In genomic region chr2:119163135-119163534, GRCm38 (mm10) we compare ENCODE assay signal across 25 mouse cellular contexts. TPM values are rescaled to one million over a fixed set of nuclear protein-coding genes. Genes with fewer than 3 reads are reported as not detected.
DNase-seq lines count a peak whose midpoint lies in the region; ATAC-seq lines count a peak whose summit lies in the region.
"Had no signal": no experiment of that assay in that cellular context is flagged by ENCODE, and none has a peak within 500 bp of the region (broad histone marks: within the 10 kb centered on the region; RNA-seq: fewer than 3 reads in every experiment).

No protein-coding gene starts in this region.

- H3K36me3 ChIP-seq in liver, embryonic 15.5 days (replicated peaks): no peaks in the 10 kb centered on the region
- H3K36me3 ChIP-seq: embryonic facial prominence, embryonic 15.5 days; hindbrain, embryonic 15.5 days; limb, embryonic 10.5 days; midbrain, embryonic 13.5 days; neural tube, embryonic 12.5 days had no signal

- H3K4me3 ChIP-seq in liver, embryonic 15.5 days (replicated peaks): no peak overlapping the region
- H3K4me3 ChIP-seq: embryonic facial prominence, embryonic 15.5 days; gastrocnemius, adult 2 months; hindbrain, embryonic 15.5 days; left cerebral cortex, adult 2 months; limb, embryonic 10.5 days; midbrain, embryonic 13.5 days; neural tube, embryonic 12.5 days had no signal

- H3K9me3 ChIP-seq in liver, embryonic 15.5 days (replicated peaks): no peaks in the 10 kb centered on the region
- H3K9me3 ChIP-seq: embryonic facial prominence, embryonic 15.5 days; hindbrain, embryonic 15.5 days; limb, embryonic 10.5 days; midbrain, embryonic 13.5 days; neural tube, embryonic 12.5 days had no signal

- H3K4me2 ChIP-seq in liver, embryonic 15.5 days: peak overlapping the region; percentile 15; the same call in 1 of the 2 replicates
- H3K4me2 ChIP-seq: embryonic facial prominence, embryonic 15.5 days; hindbrain, embryonic 15.5 days; midbrain, embryonic 13.5 days; neural tube, embryonic 12.5 days had no signal

- DNase-seq in lung, postnatal 36 days: peak; percentile 13
- DNase-seq in lung, postnatal 4 days: no peak
- DNase-seq in left cerebral cortex, adult 8-10 months (ENCODE audit: low spot score in 2 of 2): no peak
- DNase-seq in kidney, postnatal 14 days: no peak
- no peak for DNase-seq in thymus, postnatal 4 days
- DNase-seq: adrenal gland, adult 8-10 months; B cell, adult 2 months; cerebellum, adult 9-11 months; gastrocnemius, adult 2 months; heart, adult 18-20 months; heart, postnatal 4 days; kidney, adult 18-20 months; kidney, postnatal 10 days; lung, adult 18-20 months; lung, postnatal 14 days had no signal

- 10% methylated on average over 3 of the region's 3 CpGs for WGBS in liver, embryonic 15.5 days (ENCODE audit: insufficient replicate concordance)

- peak; percentile 53 for ATAC-seq in common myeloid progenitor, adult 5-6 weeks (replicated peaks; ENCODE audit: low read depth, poor library complexity, severe bottlenecking)
- ATAC-seq in liver, embryonic 15.5 days (ENCODE audit: insufficient read depth): 0 out of 2 replicates have a peak, but pooled peaks have one; percentile 5
- ATAC-seq: midbrain, embryonic 13.5 days; Patski had no signal

- no peak overlapping the region for H3K27ac ChIP-seq in liver, embryonic 15.5 days (replicated peaks)
- H3K27ac ChIP-seq: embryonic facial prominence, embryonic 15.5 days; gastrocnemius, adult 2 months; hindbrain, embryonic 15.5 days; left cerebral cortex, adult 2 months; limb, embryonic 10.5 days; midbrain, embryonic 13.5 days; neural tube, embryonic 12.5 days had no signal

- H3K9ac ChIP-seq in liver, embryonic 15.5 days: no peak overlapping the region
- H3K9ac ChIP-seq: embryonic facial prominence, embryonic 15.5 days; hindbrain, embryonic 15.5 days; midbrain, embryonic 13.5 days; neural tube, embryonic 12.5 days had no signal

- peaks cover 52% of the 10 kb centered on the region for H3K27me3 ChIP-seq in liver, embryonic 15.5 days
- H3K27me3 ChIP-seq: Patski had no signal

- H3K4me1 ChIP-seq in liver, embryonic 15.5 days (replicated peaks): peaks cover 23% of the 10 kb centered on the region

RNA-seq across cellular contexts. Expression of gene Gchfr, which starts 4.4 kb away (rescaled TPM):
- total RNA-seq in common myeloid progenitor, adult 5-6 weeks (2017): not detected in 2 replicates
- polyA plus RNA-seq in liver, embryonic 15.5 days (2015; fragmentation: Nextera tagmentation; extraction: Ambion mirVana): 81.3 and 102 TPM in 2 replicates
- total RNA-seq in left cerebral cortex, adult 8-10 months (2022): not detected
- total RNA-seq: gastrocnemius, adult 2 months; left cerebral cortex, adult 2 months had no signal

RNA-seq across cellular contexts. Expression of gene Rmdn3, which starts 6.3 kb away (rescaled TPM):
- total RNA-seq in common myeloid progenitor, adult 5-6 weeks (2017): 38.4 and 44.1 TPM in 2 replicates
- 45.0 and 50.7 TPM in 2 replicates for polyA plus RNA-seq in liver, embryonic 15.5 days (2015; fragmentation: Nextera tagmentation; extraction: Ambion mirVana)
- 10 to 100 TPM; 39.4 to 58.8 (median 48.2) TPM for total RNA-seq in left cerebral cortex, adult 8-10 months (2022)

RNA-seq across cellular contexts. Expression of gene Gm14137, which starts 11.2 kb away (rescaled TPM):
- not detected in 2 replicates for total RNA-seq in common myeloid progenitor, adult 5-6 weeks (2017)
- 0.10 TPM in 2 replicates for polyA plus RNA-seq in liver, embryonic 15.5 days (2015; fragmentation: Nextera tagmentation; extraction: Ambion mirVana)
- total RNA-seq in left cerebral cortex, adult 8-10 months (2022): under 1 TPM in 1 of 4 experiments, not detected in 3; 0.16 TPM
- total RNA-seq: gastrocnemius, adult 2 months; heart, adult 18-20 months; heart, postnatal 4 days; layer of hippocampus, adult 8-10 months; left cerebral cortex, adult 2 months had no signal

RNA-seq across cellular contexts. Expression of gene Zfyve19, which starts 45.3 kb away (rescaled TPM):
- total RNA-seq in common myeloid progenitor, adult 5-6 weeks (2017): 51.6 and 59.1 TPM in 2 replicates
- 19.0 and 21.6 TPM in 2 replicates for polyA plus RNA-seq in liver, embryonic 15.5 days (2015; fragmentation: Nextera tagmentation; extraction: Ambion mirVana)
- total RNA-seq in left cerebral cortex, adult 8-10 months (2022): 10 to 100 TPM; 29.3 to 44.8 (median 35.4) TPM

RNA-seq across cellular contexts. Expression of gene Dnajc17, which starts 45.5 kb away (rescaled TPM):
- 41.5 and 46.6 TPM in 2 replicates for total RNA-seq in common myeloid progenitor, adult 5-6 weeks (2017)
- polyA plus RNA-seq in liver, embryonic 15.5 days (2015; fragmentation: Nextera tagmentation; extraction: Ambion mirVana): 7.0 and 7.1 TPM in 2 replicates
- 10 to 100 TPM; 15.9 to 21.6 (median 19.1) TPM for total RNA-seq in left cerebral cortex, adult 8-10 months (2022)
